Mouse (Mus musculus): ENCODE measurements around the gene Cux2. TPM values are rescaled to one million over a fixed set of nuclear protein-coding genes. Genes with fewer than 3 reads are reported as not detected.

Cux2 gene
- polyA plus RNA-seq, 1 experiment from 2014 or later, result 7.1 TPM

GRCm38 (mm10) chr5:122056557-122056956 is 6.7 kb upstream of the Cux2 start:
- H3K9me3 ChIP-seq (replicated peaks; ENCODE audit: control insufficient read depth, low read length), result no peaks in the 10 kb centered on the region; the same call in 1 of the 2 replicates
- no peak overlapping the region for H3K9ac ChIP-seq (ENCODE audit: low read depth, low read length)
- H3K4me3 ChIP-seq (ENCODE audit: low read depth, low read length), result no peak overlapping the region
- 60% methylated on average over 8 of the region's 8 CpGs for WGBS (ENCODE audit: insufficient replicate concordance)
- ATAC-seq (replicated peaks; ENCODE audit: insufficient number of reproducible peaks, low FRiP score, low TSS enrichment), result no peak
- H3K27me3 ChIP-seq (ENCODE audit: control insufficient read depth, insufficient read depth, low read length), result peaks cover 15% of the 10 kb centered on the region
- no peak overlapping the region for H3K4me2 ChIP-seq
- H3K36me3 ChIP-seq (ENCODE audit: control insufficient read depth, insufficient read depth, low read length), result no peaks in the 10 kb centered on the region
- H3K27ac ChIP-seq (ENCODE audit: low read depth, low read length), result no peak overlapping the region
- peaks cover 17% of the 10 kb centered on the region for H3K4me1 ChIP-seq (ENCODE audit: control insufficient read depth, insufficient read depth, low read length)

- ATAC-seq (replicated peaks; ENCODE audit: insufficient number of reproducible peaks, low FRiP score, low TSS enrichment), result no peak
- no peak overlapping the region for H3K9ac ChIP-seq (ENCODE audit: low read depth, low read length)
- no peaks in the 10 kb centered on the region; the same call in 1 of the 2 replicates for H3K9me3 ChIP-seq (replicated peaks; ENCODE audit: control insufficient read depth, low read length)
- H3K4me2 ChIP-seq, result peak overlapping the region; percentile 51
- H3K4me3 ChIP-seq (ENCODE audit: low read depth, low read length), result no peak overlapping the region
- no peak overlapping the region for H3K27ac ChIP-seq (ENCODE audit: low read depth, low read length)
- H3K4me1 ChIP-seq (ENCODE audit: control insufficient read depth, insufficient read depth, low read length), result peaks cover 11% of the 10 kb centered on the region; the same call in 1 of the 2 replicates
- peaks cover 20% of the 10 kb centered on the region for H3K27me3 ChIP-seq (ENCODE audit: control insufficient read depth, insufficient read depth, low read length)
- 35% methylated on average over 13 of the region's 13 CpGs for WGBS (ENCODE audit: insufficient replicate concordance)
- no peaks in the 10 kb centered on the region for H3K36me3 ChIP-seq (ENCODE audit: control insufficient read depth, insufficient read depth, low read length)
Measured at GRCm38 (mm10) chr5:122054130-122054843, 4.4 kb upstream of the Cux2 start.

GRCm38 (mm10) chr5:122053587-122053986 is 3.7 kb upstream of the Cux2 start:
- whole genome bisulfite sequencing (ENCODE audit: insufficient replicate concordance), result 24% methylated on average over 15 of the region's 15 CpGs
- H3K4me3 ChIP-seq (ENCODE audit: low read depth, low read length), result no peak overlapping the region
- no peak overlapping the region for H3K9ac ChIP-seq (ENCODE audit: low read depth, low read length)
- no peaks in the 10 kb centered on the region; the same call in 1 of the 2 replicates for H3K9me3 ChIP-seq (replicated peaks; ENCODE audit: control insufficient read depth, low read length)
- no peak overlapping the region; the same call in 1 of the 2 replicates for H3K4me2 ChIP-seq
- H3K36me3 ChIP-seq (ENCODE audit: control insufficient read depth, insufficient read depth, low read length), result no peaks in the 10 kb centered on the region
- H3K27me3 ChIP-seq (ENCODE audit: control insufficient read depth, insufficient read depth, low read length), result peaks cover 27% of the 10 kb centered on the region
- ATAC-seq (replicated peaks; ENCODE audit: insufficient number of reproducible peaks, low FRiP score, low TSS enrichment), result no peak
- H3K27ac ChIP-seq (ENCODE audit: low read depth, low read length), result no peak overlapping the region
- peaks cover 18% of the 10 kb centered on the region; the same call in 1 of the 2 replicates for H3K4me1 ChIP-seq (ENCODE audit: control insufficient read depth, insufficient read depth, low read length)

GRCm38 (mm10) chr5:122050832-122051105 is 867 bp upstream of the Cux2 start:
- Histone ChIP-seq H3K4me2 (peak overlapping the region; percentile 90), H3K9me3 (replicated peaks; ENCODE audit: control insufficient read depth, low read length) (no peaks in the 10 kb centered on the region), H3K4me1 (ENCODE audit: control insufficient read depth, insufficient read depth, low read length) (peaks cover 30% of the 10 kb centered on the region), H3K36me3 (ENCODE audit: control insufficient read depth, insufficient read depth, low read length) (no peaks in the 10 kb centered on the region), H3K27ac (ENCODE audit: low read depth, low read length) (no peak overlapping the region), H3K27me3 (ENCODE audit: control insufficient read depth, insufficient read depth, low read length) (peaks cover 49% of the 10 kb centered on the region), H3K4me3 (ENCODE audit: low read depth, low read length) (peak overlapping the region; percentile 81), H3K9ac (ENCODE audit: low read depth, low read length) (peak overlapping the region; percentile 88; the same call in 1 of the 2 replicates)
- no peak for ATAC-seq (replicated peaks; ENCODE audit: insufficient number of reproducible peaks, low FRiP score, low TSS enrichment)
- WGBS (ENCODE audit: insufficient replicate concordance), result 9% methylated on average over 8 of the region's 8 CpGs

GRCm38 (mm10) chr5:122049664-122050016 is 262 bp downstream of the Cux2 start:
- Histone ChIP-seq H3K4me2 (peak overlapping the region; percentile 90), H3K36me3 (ENCODE audit: control insufficient read depth, insufficient read depth, low read length) (no peaks in the 10 kb centered on the region), H3K27ac (ENCODE audit: low read depth, low read length) (peak overlapping the region; percentile 62), H3K4me3 (ENCODE audit: low read depth, low read length) (peak overlapping the region; percentile 81), H3K4me1 (ENCODE audit: control insufficient read depth, insufficient read depth, low read length) (peaks cover 30% of the 10 kb centered on the region), H3K27me3 (ENCODE audit: control insufficient read depth, insufficient read depth, low read length) (peaks cover 49% of the 10 kb centered on the region), H3K9me3 (replicated peaks; ENCODE audit: control insufficient read depth, low read length) (no peaks in the 10 kb centered on the region), H3K9ac (ENCODE audit: low read depth, low read length) (peak overlapping the region; percentile 88)
- 0 out of 2 replicates have a peak, but pooled peaks have one; percentile 29 for ATAC-seq (replicated peaks; ENCODE audit: insufficient number of reproducible peaks, low FRiP score, low TSS enrichment)
- WGBS (ENCODE audit: insufficient replicate concordance), result under 1% methylated on average over 18 of the region's 43 CpGs

GRCm38 (mm10) chr5:122048686-122049663 is 927 bp downstream of the Cux2 start:
- WGBS (ENCODE audit: insufficient replicate concordance), result 2% methylated on average over 52 of the region's 52 CpGs
- Histone ChIP-seq H3K36me3 (ENCODE audit: control insufficient read depth, insufficient read depth, low read length) (no peaks in the 10 kb centered on the region), H3K9me3 (replicated peaks; ENCODE audit: control insufficient read depth, low read length) (no peaks in the 10 kb centered on the region), H3K27ac (ENCODE audit: low read depth, low read length) (no peak overlapping the region), H3K4me1 (ENCODE audit: control insufficient read depth, insufficient read depth, low read length) (peaks cover 30% of the 10 kb centered on the region), H3K4me3 (ENCODE audit: low read depth, low read length) (peak overlapping the region; percentile 81), H3K4me2 (peak overlapping the region; percentile 90), H3K9ac (ENCODE audit: low read depth, low read length) (peak overlapping the region; percentile 88), H3K27me3 (ENCODE audit: control insufficient read depth, insufficient read depth, low read length) (peaks cover 46% of the 10 kb centered on the region)
- no peak for ATAC-seq (replicated peaks; ENCODE audit: insufficient number of reproducible peaks, low FRiP score, low TSS enrichment)

- H3K4me2 ChIP-seq, result peak overlapping the region; percentile 90
- 4% methylated on average over 20 of the region's 20 CpGs for WGBS (ENCODE audit: insufficient replicate concordance)
- peaks cover 25% of the 10 kb centered on the region for H3K4me1 ChIP-seq (ENCODE audit: control insufficient read depth, insufficient read depth, low read length)
- no peak overlapping the region for H3K27ac ChIP-seq (ENCODE audit: low read depth, low read length)
- no peaks in the 10 kb centered on the region for H3K36me3 ChIP-seq (ENCODE audit: control insufficient read depth, insufficient read depth, low read length)
- peaks cover 39% of the 10 kb centered on the region for H3K27me3 ChIP-seq (ENCODE audit: control insufficient read depth, insufficient read depth, low read length)
- peak overlapping the region; percentile 81 for H3K4me3 ChIP-seq (ENCODE audit: low read depth, low read length)
- ATAC-seq (replicated peaks; ENCODE audit: insufficient number of reproducible peaks, low FRiP score, low TSS enrichment), result no peak
- H3K9ac ChIP-seq (ENCODE audit: low read depth, low read length), result no peak overlapping the region; the same call in 1 of the 2 replicates
- no peaks in the 10 kb centered on the region for H3K9me3 ChIP-seq (replicated peaks; ENCODE audit: control insufficient read depth, low read length)
Measured at GRCm38 (mm10) chr5:122048252-122048651, 1.6 kb downstream of the Cux2 start.

GRCm38 (mm10) chr5:122047791-122048190 is 2.1 kb downstream of the Cux2 start:
- H3K4me2 ChIP-seq, result peak overlapping the region; percentile 90
- no peaks in the 10 kb centered on the region for H3K36me3 ChIP-seq (ENCODE audit: control insufficient read depth, insufficient read depth, low read length)
- no peak for ATAC-seq (replicated peaks; ENCODE audit: insufficient number of reproducible peaks, low FRiP score, low TSS enrichment)
- peak overlapping the region; percentile 81; the same call in 1 of the 2 replicates for H3K4me3 ChIP-seq (ENCODE audit: low read depth, low read length)
- peaks cover 36% of the 10 kb centered on the region for H3K27me3 ChIP-seq (ENCODE audit: control insufficient read depth, insufficient read depth, low read length)
- 50% methylated on average over 5 of the region's 5 CpGs for WGBS (ENCODE audit: insufficient replicate concordance)
- H3K9me3 ChIP-seq (replicated peaks; ENCODE audit: control insufficient read depth, low read length), result no peaks in the 10 kb centered on the region
- no peak overlapping the region for H3K27ac ChIP-seq (ENCODE audit: low read depth, low read length)
- H3K9ac ChIP-seq (ENCODE audit: low read depth, low read length), result no peak overlapping the region
- peaks cover 25% of the 10 kb centered on the region for H3K4me1 ChIP-seq (ENCODE audit: control insufficient read depth, insufficient read depth, low read length)

Data from heart, embryonic 11.5 days (tissue).